Mouse (Mus musculus): ENCODE data around the gene Cnot9. TPM values are rescaled to one million over a fixed set of nuclear protein-coding genes. Genes with fewer than 3 reads are reported as not detected.

Cnot9 gene
- total and polyA plus RNA-seq, 3 experiments, result 46.1 to 84.5 (median 70.5) TPM

GRCm38 (mm10) chr1:74519875-74520274, 14.0 kb downstream of the Cnot9 start (continued):
- TF ChIP-seq ZC3H11A (IDR thresholded peaks at IDR 0.05; ENCODE audit: low read depth, low read length), result no peak

GRCm38 (mm10) chr1:74524746-74525145, 18.9 kb downstream of the Cnot9 start:
- Histone ChIP-seq H3K36me3 (replicated peaks in 1 of 2; ENCODE audit: control insufficient read depth in 1 of 2, insufficient read depth in 1 of 2, low read length in 1 of 2) (peaks cover 72 to 95% of the 10 kb centered on the region in 2 experiments), H3K4me1 (ENCODE audit: control insufficient read depth in 1 of 2, insufficient read depth in 2 of 2) (peaks cover 0 to 16% of the 10 kb centered on the region in 2 experiments; a peak in 1 of 4 replicates), H3K4me2 (ENCODE audit: insufficient read depth, low read depth, poor library complexity, severe bottlenecking) (no peak overlapping the region), H3K9me3 (replicated peaks; ENCODE audit: low read length) (no peaks in the 10 kb centered on the region), H3K27me3 (replicated peaks) (no peaks in the 10 kb centered on the region), H3K9ac (ENCODE audit: insufficient read depth, low read depth) (no peak overlapping the region), H3K79me2 (replicated peaks; ENCODE audit: control insufficient read depth, extremely low read depth, insufficient read depth, poor library complexity, severe bottlenecking) (no peaks in the 10 kb centered on the region; the same call in 1 of the 2 replicates), H3K27ac (ENCODE audit: insufficient read depth, low read depth) (no peak overlapping the region), H3K4me3 (replicated peaks in 1 of 3; ENCODE audit: low read depth in 2 of 3, low read length in 2 of 3, poor library complexity in 1 of 3) (no peak overlapping the region)
- TF ChIP-seq CHD1 (IDR thresholded peaks at IDR 0.05; ENCODE audit: low read depth, low read length), result no peak
- TF ChIP-seq RAD21 (IDR thresholded peaks at IDR 0.05; ENCODE audit: low read depth, low read length), result no peak
- TF ChIP-seq ZKSCAN1 (IDR thresholded peaks at IDR 0.05; ENCODE audit: borderline replicate concordance, low read depth, low read length), result no peak
- TF ChIP-seq ETS1 (conservative IDR thresholded peaks at IDR 0.05; ENCODE audit: low read depth, low read length), result no peak
- TF ChIP-seq HCFC1 (IDR thresholded peaks at IDR 0.05; ENCODE audit: low read depth, low read length), result no peak
- no peak for TF ChIP-seq RCOR1 (conservative IDR thresholded peaks at IDR 0.05; ENCODE audit: low read depth, low read length)
- TF ChIP-seq MAFK (IDR thresholded peaks at IDR 0.05; ENCODE audit: insufficient replicate concordance, low read length), result no peak
- TF ChIP-seq USF2 (conservative IDR thresholded peaks at IDR 0.05; ENCODE audit: low read depth, low read length), result no peak
- no peak for TF ChIP-seq ZMIZ1 (IDR thresholded peaks at IDR 0.05; ENCODE audit: low read depth, low read length)
- TF ChIP-seq POLR2AphosphoS2 (IDR thresholded peaks at IDR 0.05; ENCODE audit: low read depth, low read length), result no peak
- TF ChIP-seq TCF12 (IDR thresholded peaks at IDR 0.05; ENCODE audit: low read depth, low read length), result no peak
- no peak for TF ChIP-seq BHLHE40 (IDR thresholded peaks at IDR 0.05; ENCODE audit: low read depth, low read length)
- TF ChIP-seq TBP (conservative IDR thresholded peaks at IDR 0.05; ENCODE audit: low read depth, low read length), result no peak
- TF ChIP-seq UBTF (IDR thresholded peaks at IDR 0.05; ENCODE audit: low read depth, low read length), result no peak
- no peak for TF ChIP-seq JUN (IDR thresholded peaks at IDR 0.05; ENCODE audit: insufficient read depth, low read depth, low read length)
- no peak for TF ChIP-seq SMC3 (IDR thresholded peaks at IDR 0.05; ENCODE audit: low read depth, low read length)
- TF ChIP-seq MAZ (IDR thresholded peaks at IDR 0.05; ENCODE audit: low read depth, low read length), result no peak
- dilution Hi-C loops (cut with MboI; ENCODE audit: extremely low pct_ligation_motif_present, extremely low pct_unique_long_range_greater_than_20kb, low sequenced_read_pairs) (no loop called here), in situ Hi-C loops (cut with MboI; ENCODE audit: low pct_ligation_motif_present, low pct_unique_long_range_greater_than_20kb, low sequenced_read_pairs) (no loop called here)
- DNase-seq (ENCODE audit: extremely low read depth), result no peak

- no peak overlapping the region for H3K4me2 ChIP-seq (ENCODE audit: insufficient read depth, low read depth, poor library complexity, severe bottlenecking)
- H3K79me2 ChIP-seq (replicated peaks; ENCODE audit: control insufficient read depth, extremely low read depth, insufficient read depth, poor library complexity, severe bottlenecking), result no peaks in the 10 kb centered on the region
- H3K9ac ChIP-seq (ENCODE audit: insufficient read depth, low read depth), result no peak overlapping the region
- H3K9me3 ChIP-seq (replicated peaks; ENCODE audit: low read length), result no peaks in the 10 kb centered on the region
- dilution Hi-C loops (cut with MboI; ENCODE audit: extremely low pct_ligation_motif_present, extremely low pct_unique_long_range_greater_than_20kb, low sequenced_read_pairs), result no loop called here
- no peak for DNase-seq (ENCODE audit: extremely low read depth)
- no peaks in the 10 kb centered on the region for H3K27me3 ChIP-seq (replicated peaks)
- H3K27ac ChIP-seq (ENCODE audit: insufficient read depth, low read depth), result no peak overlapping the region
- no peaks in the 10 kb centered on the region for H3K4me1 ChIP-seq (ENCODE audit: control insufficient read depth in 1 of 2, insufficient read depth in 2 of 2)
- in situ Hi-C loops (cut with MboI; ENCODE audit: low pct_ligation_motif_present, low pct_unique_long_range_greater_than_20kb, low sequenced_read_pairs), result no loop called here
- peaks cover 57 to 94% of the 10 kb centered on the region in 2 experiments for H3K36me3 ChIP-seq (replicated peaks in 1 of 2; ENCODE audit: control insufficient read depth in 1 of 2, insufficient read depth in 1 of 2, low read length in 1 of 2)
- H3K4me3 ChIP-seq (replicated peaks in 1 of 3; ENCODE audit: low read depth in 2 of 3, low read length in 2 of 3, poor library complexity in 1 of 3), result no peak overlapping the region
- TF ChIP-seq UBTF (IDR thresholded peaks at IDR 0.05; ENCODE audit: low read depth, low read length) (no peak), EP300 (IDR thresholded peaks at IDR 0.05; ENCODE audit: low read length) (no peak), KAT2A (IDR thresholded peaks at IDR 0.05; ENCODE audit: insufficient replicate concordance, low read length) (no peak), MAX (IDR thresholded peaks at IDR 0.05; ENCODE audit: low read length) (no peak), POLR2AphosphoS2 (IDR thresholded peaks at IDR 0.05; ENCODE audit: low read depth, low read length) (no peak), MEF2A (IDR thresholded peaks at IDR 0.05; ENCODE audit: borderline replicate concordance, low read depth, low read length) (no peak)
Measured at GRCm38 (mm10) chr1:74528589-74528988, 22.7 kb downstream of the Cnot9 start.

Measured in CH12.LX (cell line).